ENCODE assay signal across 8 mouse cellular contexts in the genomic region with DNA sequence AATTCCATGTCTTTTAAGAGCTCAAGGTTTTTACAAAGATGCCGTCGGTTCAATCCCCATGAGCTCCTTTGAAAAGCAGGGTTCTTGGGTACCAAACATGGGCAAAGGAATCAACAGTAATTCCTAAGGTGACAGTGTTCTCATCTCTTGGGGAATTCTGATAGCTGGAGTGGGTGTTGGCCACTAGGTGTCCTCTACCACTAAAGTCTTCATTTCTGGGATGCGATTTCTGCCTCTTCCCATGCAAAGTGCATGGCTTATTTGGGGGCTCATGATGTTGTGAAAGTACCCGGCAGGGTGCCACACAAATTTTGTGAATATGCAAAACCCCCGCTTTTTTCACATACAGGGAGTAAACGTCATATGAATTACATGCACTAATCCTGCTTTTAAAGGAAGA. TPM values are rescaled to one million over a fixed set of nuclear protein-coding genes. Genes with fewer than 3 reads are reported as not detected.
DNase-seq lines count a peak whose midpoint lies in the region; ATAC-seq and TF ChIP-seq lines count a peak whose summit lies in the region.

No protein-coding gene starts in this region.

- peak; percentile 74 for TF ChIP-seq CTCF in heart, adult 2 months (IDR thresholded peaks at IDR 0.05)
- peak; percentile 69 for TF ChIP-seq CTCF in lung, embryonic 14.5 days (IDR thresholded peaks at IDR 0.05; ENCODE audit: low read depth)

- H3K9ac ChIP-seq in heart, adult 2 months (ENCODE audit: low read depth, low read length), result no peak overlapping the region
- H3K9ac ChIP-seq in lung, embryonic 14.5 days, result no peak overlapping the region
- H3K9ac ChIP-seq in hindbrain, embryonic 13.5 days, result no peak overlapping the region

- ATAC-seq in lung, embryonic 14.5 days (ENCODE audit: insufficient read depth), result no peak
- no peak for ATAC-seq in hindbrain, embryonic 13.5 days (ENCODE audit: low FRiP score)

- no peaks in the 10 kb centered on the region for H3K9me3 ChIP-seq in lung, embryonic 14.5 days (ENCODE audit: low read depth, low read length)
- H3K9me3 ChIP-seq in hindbrain, embryonic 13.5 days, result no peaks in the 10 kb centered on the region

- no peak overlapping the region for H3K27ac ChIP-seq in heart, adult 2 months
- H3K27ac ChIP-seq in lung, embryonic 14.5 days (ENCODE audit: low read depth), result no peak overlapping the region
- no peak overlapping the region for H3K27ac ChIP-seq in hindbrain, embryonic 13.5 days

- H3K79me2 ChIP-seq in heart, adult 2 months (replicated peaks; ENCODE audit: control insufficient read depth, insufficient read depth, low read length), result no peaks in the 10 kb centered on the region

- H3K4me2 ChIP-seq in lung, embryonic 14.5 days, result no peak overlapping the region
- no peak overlapping the region for H3K4me2 ChIP-seq in hindbrain, embryonic 13.5 days

- no peak overlapping the region for H3K4me3 ChIP-seq in heart, adult 2 months
- H3K4me3 ChIP-seq in lung, embryonic 14.5 days (ENCODE audit: low read depth, low read length), result no peak overlapping the region
- H3K4me3 ChIP-seq in hindbrain, embryonic 13.5 days, result no peak overlapping the region

- no peaks in the 10 kb centered on the region for H3K4me1 ChIP-seq in heart, adult 2 months (ENCODE audit: control insufficient read depth, insufficient read depth, low read length)
- no peaks in the 10 kb centered on the region for H3K4me1 ChIP-seq in lung, embryonic 14.5 days (ENCODE audit: insufficient read depth)
- peaks cover 4% of the 10 kb centered on the region; the same call in 1 of the 2 replicates for H3K4me1 ChIP-seq in hindbrain, embryonic 13.5 days (replicated peaks)

- TF ChIP-seq POLR2A in heart, adult 2 months (IDR thresholded peaks at IDR 0.05; ENCODE audit: insufficient read depth, low read depth, low read length), result no peak

- intact Hi-C loops in heart, adult 2 months (cut with DNase I), result no loop called here

- no peak for DNase-seq in heart, adult 2 months
- no peak for DNase-seq in heart, adult 9 months (ENCODE audit: low spot score in 2 of 2)
- DNase-seq in lung, embryonic 14.5 days, result peak; percentile 66
- DNase-seq in lung, postnatal 4 days, result no peak
- peak; percentile 72 for DNase-seq in brain, adult 2 months (ENCODE audit: low read depth, low spot score)
- peak; percentile 65 for DNase-seq in retina, embryonic 14.5 days (ENCODE audit: low spot score)
- DNase-seq in spleen, postnatal 36 days (ENCODE audit: low spot score in 2 of 2), result no peak

- TF ChIP-seq EP300 in heart, adult 2 months (IDR thresholded peaks at IDR 0.05; ENCODE audit: insufficient read depth, low read depth, low read length), result no peak

- H3K27me3 ChIP-seq in heart, adult 2 months (ENCODE audit: control insufficient read depth, insufficient read depth, low read length), result no peaks in the 10 kb centered on the region
- H3K27me3 ChIP-seq in lung, embryonic 14.5 days (ENCODE audit: insufficient read depth, low read length), result peaks cover 14% of the 10 kb centered on the region
- peaks cover 29% of the 10 kb centered on the region for H3K27me3 ChIP-seq in hindbrain, embryonic 13.5 days

- H3K36me3 ChIP-seq in heart, adult 2 months (ENCODE audit: control insufficient read depth, insufficient read depth, low read length), result no peaks in the 10 kb centered on the region
- H3K36me3 ChIP-seq in lung, embryonic 14.5 days (ENCODE audit: insufficient read depth), result no peaks in the 10 kb centered on the region
- H3K36me3 ChIP-seq in hindbrain, embryonic 13.5 days, result no peaks in the 10 kb centered on the region

- 24% methylated on average over 6 of the region's 6 CpGs for WGBS in heart, adult 2 months
- 26% methylated on average over 6 of the region's 6 CpGs for WGBS in lung, embryonic 14.5 days
- WGBS in hindbrain, embryonic 13.5 days, result 27% methylated on average over 6 of the region's 6 CpGs

RNA-seq across cellular contexts. Expression of a gene that starts 46.3 kb away (rescaled TPM):
- total RNA-seq in heart, adult 2 months (2021), result 10 to 100 TPM; 40.4 to 44.5 TPM
- 63.0 and 79.2 TPM in 2 replicates for polyA plus RNA-seq in heart, adult 2 months (2012; rRNA removed)
- polyA plus RNA-seq in lung, embryonic 14.5 days (2014; fragmentation: Nextera tagmentation; extraction: Ambion mirVana), result 241 and 249 TPM in 2 replicates
- polyA plus RNA-seq in hindbrain, embryonic 13.5 days (2015; fragmentation: Nextera tagmentation; extraction: Ambion mirVana), result 162 TPM in 2 replicates

Comparison
In these comparisons a context has a peak if more than half of its experiments do, and no peak if none do; other contexts are left out.
1. DNase-seq: peak in lung, embryonic 14.5 days (single experiment), brain, adult 2 months (single experiment) and retina, embryonic 14.5 days (single experiment); none in heart, adult 2 months (0 of 2), heart, adult 9 months (0 of 2), lung, postnatal 4 days (0 of 2) and spleen, postnatal 36 days (0 of 2).